Mouse (Mus musculus) thymus, postnatal 36 days (tissue): ENCODE measurements at regions not wholly inside any gene's neighbourhood (a gene's known extent, or its start where the extent isn't known, plus 50 kb on each side); places are given as distances from the start of the nearest gene placed in this dataset.

Experiments used
- DNase-seq, 2 experiments: peaks; one replicate each; pipeline ENCODE4 v3.0.0; 2022; ENCODE audit warnings: mixed read lengths in 2 of 2

DNA sequence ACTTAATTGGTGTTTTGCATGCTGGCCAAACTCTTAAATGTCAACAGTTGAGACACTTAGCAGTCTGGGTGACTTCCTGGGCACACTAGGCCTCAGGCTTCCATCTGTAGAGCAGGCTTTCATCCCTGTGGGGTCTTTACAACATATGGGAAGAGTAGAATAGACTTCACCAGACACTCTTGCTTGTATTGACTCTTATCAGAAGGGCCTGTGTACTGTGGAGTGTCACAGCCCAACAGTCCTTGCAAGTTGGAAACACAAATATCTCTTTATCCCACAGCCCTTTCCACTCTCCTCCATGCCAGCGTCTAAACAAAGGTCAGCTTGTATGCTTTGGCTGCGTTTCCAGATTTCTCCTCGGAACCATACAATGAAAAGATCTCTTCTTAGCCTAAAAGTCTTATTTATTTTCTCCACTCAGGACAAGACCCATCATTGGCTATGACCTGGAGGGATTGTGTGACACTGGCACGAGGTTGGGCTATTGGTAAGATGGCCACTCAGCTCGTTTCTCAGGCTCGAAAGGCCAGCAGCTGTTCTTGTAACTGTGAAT is 50.6 kb upstream of the Itga6 start:
- no peak for DNase-seq
